Mouse (Mus musculus) hindbrain, embryonic 13.5 days (tissue): Measurements from ENCODE around the gene Rasgrf2. TPM values are rescaled to one million over a fixed set of nuclear protein-coding genes. Genes with fewer than 3 reads are reported as not detected.
A peak's percentile ranks its signal among the peaks of the same experiment; 100 is the strongest.

Source experiments
- ATAC-seq: fragments of 200-750 bp; cut with Nextera tagmentation; 2 replicates; pipeline ENCODE4 v1.8.0; 2017; ENCODE audit warnings: moderate TSS enrichment; ENCODE audit not compliant: low FRiP score
- H3K27ac ChIP-seq: fragments of 300-500 bp; sonication (generic); 2 replicates; pipeline ENCODE4 v1.5.1; 2015; ENCODE audit warnings: inconsistent platforms, mild to moderate bottlenecking, moderate library complexity
- H3K27me3 ChIP-seq: fragments of 300-500 bp; sonication (generic); 2 replicates; pipeline ENCODE4 v1.6.1; 2015; ENCODE audit warnings: mild to moderate bottlenecking, inconsistent platforms
- H3K36me3 ChIP-seq: fragments of 300-500 bp; sonication (generic); 2 replicates; pipeline ENCODE4 v1.6.1; 2015; ENCODE audit warnings: mild to moderate bottlenecking, inconsistent platforms
- H3K4me1 ChIP-seq: fragments of 300-500 bp; sonication (generic); replicated peaks from 2 replicates; pipeline ENCODE4 v1.6.1; 2015; ENCODE audit warnings: inconsistent platforms
- H3K4me2 ChIP-seq: fragments of 300-500 bp; sonication (generic); 2 replicates; pipeline ENCODE4 v1.6.1; 2015; ENCODE audit warnings: inconsistent platforms, mild to moderate bottlenecking, moderate library complexity
- H3K4me3 ChIP-seq: fragments of 300-500 bp; sonication (generic); 2 replicates; pipeline ENCODE4 v1.5.1; 2015; ENCODE audit warnings: mild to moderate bottlenecking, inconsistent platforms
- H3K9ac ChIP-seq: fragments of 300-500 bp; sonication (generic); 2 replicates; pipeline ENCODE4 v1.6.1; 2015; ENCODE audit warnings: mild to moderate bottlenecking, inconsistent platforms
- H3K9me3 ChIP-seq: fragments of 300-500 bp; sonication (generic); 2 replicates; pipeline ENCODE4 v1.6.1; 2016; ENCODE audit warnings: inconsistent platforms
- WGBS: fragments of 180-500 bp; shearing (Covaris S2); methylation state at CpG from one replicate; pipeline ENCODE4 v1.1.7; 2015; 5-methylcytosine and 5-hydroxymethylcytosine counted together
- polyA plus RNA-seq: library from polyadenylated mRNA; unstranded; fragments of >200 nt; fragmentation: Nextera tagmentation; extraction: Ambion mirVana; gene quantifications from 2 replicates; pipeline ENCODE4 v1.2.1, GENCODE M21; 2015

Rasgrf2 gene
- polyA plus RNA-seq, 1 experiment from 2014 or later: 2.5 TPM

GRCm38 (mm10) chr13:92098484-92098883, 33.0 kb downstream of the Rasgrf2 start:
- ATAC-seq: 0 out of 2 replicates have a peak, but pooled peaks have one; percentile 43
- H3K27me3 ChIP-seq: no peaks in the 10 kb centered on the region
- no peak overlapping the region for H3K9ac ChIP-seq
- H3K36me3 ChIP-seq: no peaks in the 10 kb centered on the region
- no peak overlapping the region for H3K4me2 ChIP-seq
- H3K4me3 ChIP-seq: no peak overlapping the region
- no peaks in the 10 kb centered on the region for H3K4me1 ChIP-seq
- 68% methylated on average over 7 of the region's 7 CpGs for WGBS
- no peaks in the 10 kb centered on the region for H3K9me3 ChIP-seq
- H3K27ac ChIP-seq: no peak overlapping the region

DNA sequence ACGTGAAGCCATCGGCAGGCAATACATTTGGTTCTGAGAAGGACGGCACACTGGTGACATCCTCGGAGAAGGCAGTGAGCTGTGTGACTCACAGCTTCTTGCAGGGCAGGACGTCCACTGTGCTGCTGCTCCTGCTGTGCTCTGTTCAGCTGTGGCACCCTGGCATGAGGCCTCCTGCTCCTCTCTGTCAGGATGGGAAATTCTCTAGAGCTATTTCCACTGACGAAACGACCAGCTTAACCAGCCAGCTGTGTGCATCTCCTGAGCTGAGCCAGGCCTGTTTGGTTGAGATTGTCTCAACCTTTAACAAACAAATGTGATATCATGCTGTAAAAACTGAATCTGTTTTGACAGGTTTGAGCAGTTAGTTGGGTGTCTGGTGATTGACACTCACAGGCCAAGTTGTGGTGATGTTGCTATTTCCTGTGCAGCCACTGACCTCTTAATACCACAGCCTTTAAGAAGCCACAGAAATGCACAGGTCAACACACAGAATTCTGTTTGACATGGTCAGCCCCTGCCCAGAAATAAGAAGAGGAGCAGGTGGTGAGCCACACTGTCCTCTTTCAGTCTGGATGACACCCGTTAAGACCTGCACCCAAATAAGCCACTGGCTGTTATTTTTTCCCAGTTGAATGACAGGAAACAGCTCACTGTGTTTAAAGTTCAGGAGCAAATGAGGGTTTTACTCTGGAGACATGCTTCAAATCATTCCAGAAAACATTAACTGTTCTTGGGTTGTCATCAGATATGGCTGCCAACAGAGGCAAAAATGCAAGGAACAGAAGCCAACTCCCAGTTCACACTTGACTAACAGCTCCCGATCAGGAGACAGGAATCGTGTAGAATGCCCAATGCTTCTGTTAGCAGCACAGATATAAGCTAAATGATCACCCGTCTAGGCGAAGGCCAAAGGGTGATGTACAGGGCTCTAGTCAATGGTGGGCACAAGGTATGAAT, 36.0 kb downstream of the Rasgrf2 start:
- Histone ChIP-seq H3K27me3 (no peaks in the 10 kb centered on the region), H3K9ac (no peak overlapping the region), H3K4me1 (no peaks in the 10 kb centered on the region), H3K9me3 (no peaks in the 10 kb centered on the region), H3K36me3 (no peaks in the 10 kb centered on the region), H3K27ac (no peak overlapping the region), H3K4me3 (no peak overlapping the region), H3K4me2 (no peak overlapping the region)
- WGBS: 76% methylated on average over 12 of the region's 12 CpGs
- ATAC-seq: no peak

GRCm38 (mm10) chr13:92093712-92094290, 37.7 kb downstream of the Rasgrf2 start:
- Histone ChIP-seq H3K4me3 (no peak overlapping the region), H3K27ac (no peak overlapping the region), H3K4me2 (no peak overlapping the region), H3K9me3 (no peaks in the 10 kb centered on the region), H3K9ac (no peak overlapping the region), H3K36me3 (no peaks in the 10 kb centered on the region), H3K4me1 (no peaks in the 10 kb centered on the region), H3K27me3 (no peaks in the 10 kb centered on the region)
- 87% methylated on average over 6 of the region's 6 CpGs for WGBS
- no peak for ATAC-seq

DNA sequence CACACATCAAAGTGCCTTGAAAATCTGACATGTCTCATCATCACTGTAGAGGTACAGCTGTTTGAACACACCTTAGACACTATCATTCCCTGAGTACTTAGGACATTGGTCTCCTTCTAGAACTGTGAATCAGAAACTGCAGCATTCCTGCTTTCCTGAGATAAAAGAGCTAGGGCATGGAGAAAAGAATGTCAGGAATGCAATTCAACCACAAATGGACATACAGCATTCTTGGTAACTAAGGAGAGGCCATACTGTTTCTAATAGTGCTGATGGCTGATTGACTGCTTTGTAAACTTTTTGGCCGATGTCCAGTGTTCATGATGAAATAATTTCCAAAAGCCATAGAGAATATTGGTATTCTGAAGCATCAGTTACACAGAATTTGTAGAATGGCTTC, 58.3 kb downstream of the Rasgrf2 start:
- Histone ChIP-seq H3K36me3 (no peaks in the 10 kb centered on the region), H3K27ac (no peak overlapping the region), H3K9me3 (0 out of 2 replicates have a peak, but pooled peaks cover 6% of the 10 kb centered on the region), H3K9ac (no peak overlapping the region), H3K4me2 (no peak overlapping the region), H3K27me3 (no peaks in the 10 kb centered on the region), H3K4me3 (no peak overlapping the region), H3K4me1 (no peaks in the 10 kb centered on the region)
- ATAC-seq: no peak
- WGBS: 62% methylated on average over 1 of the region's 1 CpGs

GRCm38 (mm10) chr13:92068651-92069050, 62.8 kb downstream of the Rasgrf2 start:
- Histone ChIP-seq H3K4me3 (no peak overlapping the region), H3K4me2 (no peak overlapping the region), H3K9me3 (no peaks in the 10 kb centered on the region), H3K27me3 (no peaks in the 10 kb centered on the region), H3K27ac (no peak overlapping the region), H3K9ac (no peak overlapping the region), H3K36me3 (no peaks in the 10 kb centered on the region), H3K4me1 (no peaks in the 10 kb centered on the region)
- ATAC-seq: no peak

DNA sequence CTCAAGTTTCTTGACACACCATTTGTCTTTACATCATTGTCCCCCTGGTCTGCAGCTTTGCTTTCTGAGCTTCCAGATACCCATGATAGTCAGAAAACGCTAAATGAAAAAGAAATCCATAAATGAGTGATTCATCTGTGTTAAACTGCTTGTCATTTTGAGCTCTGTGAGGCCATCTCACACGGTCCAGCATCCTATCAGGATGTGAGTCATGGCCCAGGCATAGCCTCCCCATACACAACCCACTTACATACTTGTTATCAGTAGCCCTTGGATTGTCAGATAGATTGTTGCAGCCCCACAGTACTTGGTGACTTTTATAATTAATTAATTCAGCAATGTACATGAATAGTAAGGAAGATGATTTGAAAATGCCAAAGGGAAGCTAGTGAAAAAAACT, 63.6 kb downstream of the Rasgrf2 start:
- no peaks in the 10 kb centered on the region for H3K36me3 ChIP-seq
- no peak overlapping the region for H3K4me3 ChIP-seq
- H3K4me1 ChIP-seq: no peaks in the 10 kb centered on the region
- H3K27me3 ChIP-seq: no peaks in the 10 kb centered on the region
- no peak overlapping the region for H3K9ac ChIP-seq
- no peak for ATAC-seq
- H3K27ac ChIP-seq: no peak overlapping the region
- no peak overlapping the region for H3K4me2 ChIP-seq
- no peaks in the 10 kb centered on the region for H3K9me3 ChIP-seq
- WGBS: 87% methylated on average over 2 of the region's 2 CpGs

DNA sequence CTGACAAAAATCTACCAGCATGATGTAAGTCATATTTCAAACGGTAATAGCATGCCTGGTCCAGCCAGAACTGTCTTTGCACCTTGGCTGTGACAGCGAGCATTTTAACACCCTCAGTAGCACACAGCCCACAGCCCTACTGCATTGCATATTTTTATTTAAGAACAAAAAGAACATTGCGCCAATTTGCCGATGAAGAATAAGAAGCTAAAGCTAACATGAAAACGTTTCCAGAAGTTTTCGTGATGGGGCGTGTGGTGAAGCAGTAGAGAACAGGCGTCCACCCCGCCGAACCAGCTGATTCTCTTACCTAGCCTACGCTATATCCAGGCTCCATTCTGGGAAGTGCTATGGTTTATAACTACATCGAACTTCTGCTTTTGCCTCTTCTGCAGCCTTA, 77.7 kb downstream of the Rasgrf2 start:
- Histone ChIP-seq H3K27ac (no peak overlapping the region), H3K36me3 (no peaks in the 10 kb centered on the region), H3K9ac (no peak overlapping the region), H3K4me3 (no peak overlapping the region), H3K27me3 (no peaks in the 10 kb centered on the region), H3K9me3 (no peaks in the 10 kb centered on the region), H3K4me2 (no peak overlapping the region), H3K4me1 (no peaks in the 10 kb centered on the region)
- WGBS: 96% methylated on average over 12 of the region's 12 CpGs
- ATAC-seq: no peak

DNA sequence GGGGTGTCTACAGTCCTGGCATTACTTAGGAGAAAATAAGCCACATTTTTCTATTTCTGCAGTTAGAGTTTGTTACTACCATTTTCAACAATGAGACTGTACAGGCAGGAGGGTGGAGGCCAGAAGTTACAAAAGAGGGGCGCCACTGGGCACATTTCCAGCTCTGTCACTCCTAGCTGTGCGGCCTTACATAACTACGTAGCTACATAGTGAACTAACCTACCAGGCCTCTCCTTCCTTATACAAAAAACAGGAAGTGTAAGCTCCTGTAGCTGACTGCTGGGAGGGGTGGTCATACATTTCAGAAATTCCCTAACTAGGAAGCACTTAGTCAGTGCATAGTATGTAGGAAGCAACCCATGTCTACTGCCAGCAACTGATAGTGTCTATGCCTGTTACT, 78.5 kb downstream of the Rasgrf2 start:
- WGBS: 84% methylated on average over 3 of the region's 3 CpGs

GRCm38 (mm10) chr13:92051216-92051615, 80.2 kb downstream of the Rasgrf2 start:
- no peaks in the 10 kb centered on the region for H3K9me3 ChIP-seq
- H3K9ac ChIP-seq: no peak overlapping the region
- H3K36me3 ChIP-seq: no peaks in the 10 kb centered on the region
- 76% methylated on average over 3 of the region's 3 CpGs for WGBS
- no peaks in the 10 kb centered on the region for H3K27me3 ChIP-seq
- H3K4me3 ChIP-seq: no peak overlapping the region
- no peak for ATAC-seq
- H3K4me2 ChIP-seq: no peak overlapping the region
- H3K4me1 ChIP-seq: no peaks in the 10 kb centered on the region
- H3K27ac ChIP-seq: no peak overlapping the region

More for the DNA sequence above, 78.5 kb downstream of the Rasgrf2 start:
- H3K4me3 ChIP-seq: no peak overlapping the region
- no peaks in the 10 kb centered on the region for H3K9me3 ChIP-seq
- H3K27ac ChIP-seq: no peak overlapping the region
- no peak overlapping the region for H3K4me2 ChIP-seq
- no peak for ATAC-seq
- H3K4me1 ChIP-seq: no peaks in the 10 kb centered on the region
- no peak overlapping the region for H3K9ac ChIP-seq
- no peaks in the 10 kb centered on the region for H3K27me3 ChIP-seq
- H3K36me3 ChIP-seq: no peaks in the 10 kb centered on the region

DNA sequence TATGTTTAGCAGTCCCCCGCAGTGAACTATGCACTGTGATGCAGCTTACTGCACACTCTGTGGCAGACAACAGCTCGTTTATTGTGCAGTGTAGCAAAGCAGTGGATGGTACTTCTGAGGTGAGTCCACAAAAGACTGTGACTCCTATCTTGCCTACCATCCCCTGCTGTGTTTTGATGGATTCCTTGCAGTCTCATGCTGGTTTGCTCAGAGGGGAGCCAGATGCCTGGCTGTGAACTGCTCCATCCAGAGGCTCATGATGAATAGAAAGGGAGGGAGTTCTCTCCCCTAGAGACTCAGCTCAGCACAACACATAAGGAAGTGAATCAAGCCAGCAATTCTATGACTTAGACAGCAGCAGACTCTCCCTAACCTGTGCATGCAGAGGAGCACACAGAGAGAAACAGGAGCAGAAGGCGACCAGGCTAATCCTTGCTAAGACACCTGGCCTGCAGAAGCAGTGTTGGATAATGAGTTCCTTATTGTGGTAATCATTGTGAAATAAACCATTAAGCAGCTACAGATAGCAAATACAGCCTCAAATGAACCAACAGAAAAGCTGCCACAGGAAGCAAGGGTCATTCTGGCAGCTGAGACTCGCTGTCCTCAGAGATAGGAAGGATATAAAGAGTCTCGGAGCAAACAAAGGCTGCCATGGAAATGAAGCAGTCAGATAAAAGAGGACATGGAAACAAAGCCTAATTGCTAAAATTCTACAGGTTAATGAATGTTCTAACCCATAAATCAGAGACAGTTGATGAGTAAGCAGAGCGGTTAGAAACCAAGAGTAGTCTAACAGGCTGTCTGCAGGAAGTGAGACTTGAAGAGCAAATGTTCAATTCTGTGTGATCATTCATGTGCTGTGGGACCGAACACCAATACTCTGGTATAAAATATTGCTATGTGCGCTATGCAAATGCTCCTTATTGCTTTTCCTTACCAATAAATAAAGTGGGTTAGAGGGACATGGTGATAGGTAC, 89.6 kb downstream of the Rasgrf2 start:
- Histone ChIP-seq H3K4me3 (no peak overlapping the region), H3K36me3 (no peaks in the 10 kb centered on the region), H3K27ac (peak overlapping the region; percentile 46), H3K9ac (no peak overlapping the region), H3K27me3 (no peaks in the 10 kb centered on the region), H3K4me2 (no peak overlapping the region), H3K4me1 (peaks cover 14% of the 10 kb centered on the region), H3K9me3 (no peaks in the 10 kb centered on the region)
- 39% methylated on average over 8 of the region's 8 CpGs for WGBS
- ATAC-seq: peak; percentile 84

DNA sequence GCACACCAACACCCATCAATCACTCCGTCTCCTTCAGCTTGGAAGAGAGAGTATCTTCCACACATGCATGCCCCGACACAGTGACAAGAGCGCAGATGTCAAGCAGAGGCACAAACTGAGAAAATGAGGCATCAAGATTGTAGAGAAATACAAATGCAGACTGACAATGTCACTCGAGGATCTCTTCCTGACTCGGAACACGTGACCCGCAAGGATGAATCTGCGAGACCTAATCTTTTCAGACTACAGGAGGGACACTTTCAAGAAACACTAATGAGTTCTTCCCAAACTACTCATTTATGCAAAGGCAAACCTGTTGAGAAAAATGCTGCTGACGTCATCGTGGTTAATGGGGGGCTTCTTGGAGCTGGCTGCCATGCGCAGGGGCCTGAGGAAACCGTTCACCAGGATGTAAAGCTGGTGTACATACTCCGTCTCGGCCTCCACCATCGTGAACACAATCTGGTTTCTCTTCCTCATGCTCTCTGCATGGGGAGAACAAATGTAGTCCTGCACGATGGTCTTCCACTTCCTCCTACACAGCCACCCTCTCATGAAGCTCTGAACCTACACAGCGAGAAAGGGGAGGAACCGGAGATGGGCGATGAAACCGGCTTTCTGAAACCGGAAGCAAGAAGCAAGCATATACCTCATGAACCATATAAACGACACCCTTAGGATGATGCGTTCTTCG, 100.9 kb downstream of the Rasgrf2 start:
- no peak overlapping the region for H3K4me2 ChIP-seq
- H3K27ac ChIP-seq: no peak overlapping the region
- H3K27me3 ChIP-seq: no peaks in the 10 kb centered on the region
- H3K4me3 ChIP-seq: no peak overlapping the region
- no peak overlapping the region for H3K9ac ChIP-seq
- H3K4me1 ChIP-seq: no peaks in the 10 kb centered on the region
- H3K36me3 ChIP-seq: no peaks in the 10 kb centered on the region
- H3K9me3 ChIP-seq: no peaks in the 10 kb centered on the region
- ATAC-seq: no peak
- WGBS: 92% methylated on average over 24 of the region's 24 CpGs
